Mouse (Mus musculus) kidney, embryonic 16.5 days (tissue): Measurements from ENCODE around the gene Golim4. TPM values are rescaled to one million over a fixed set of nuclear protein-coding genes. Genes with fewer than 3 reads are reported as not detected.
A peak's percentile ranks its signal among the peaks of the same experiment; 100 is the strongest.

Source experiments
- ATAC-seq: fragments of 200-750 bp; cut with Nextera tagmentation; 2 replicates; pipeline ENCODE4 v1.8.0; 2017; ENCODE audit warnings: moderate TSS enrichment; ENCODE audit not compliant: low FRiP score, low TSS enrichment
- H3K27ac ChIP-seq: fragments of 300-500 bp; sonication (generic); 2 replicates; pipeline ENCODE4 v1.5.1; 2014; ENCODE audit warnings: low read length
- H3K27me3 ChIP-seq: fragments of 300-500 bp; sonication (generic); 2 replicates; pipeline ENCODE4 v1.6.1; 2014; ENCODE audit warnings: low read length, control low read depth, mixed read lengths; ENCODE audit not compliant: insufficient read depth
- H3K36me3 ChIP-seq: fragments of 300-500 bp; sonication (generic); 2 replicates; pipeline ENCODE4 v1.6.1; 2014; ENCODE audit warnings: low read length, control low read depth, mixed read lengths; ENCODE audit not compliant: insufficient read depth
- H3K4me1 ChIP-seq: fragments of 300-500 bp; sonication (generic); 2 replicates; pipeline ENCODE4 v1.6.1; 2014; ENCODE audit warnings: low read length, control low read depth, mixed read lengths; ENCODE audit not compliant: insufficient read depth
- H3K4me2 ChIP-seq: fragments of 300-500 bp; sonication (generic); replicated peaks from 2 replicates; pipeline ENCODE4 v1.6.1; 2014; ENCODE audit warnings: low read depth, low read length
- H3K4me3 ChIP-seq: fragments of 300-500 bp; sonication (generic); 2 replicates; pipeline ENCODE4 v1.5.1; 2014; ENCODE audit warnings: mild to moderate bottlenecking, low read length
- H3K9ac ChIP-seq: fragments of 300-500 bp; sonication (generic); replicated peaks from 2 replicates; pipeline ENCODE4 v1.6.1; 2014; ENCODE audit warnings: low read length
- H3K9me3 ChIP-seq: fragments of 300-500 bp; sonication (generic); 2 replicates; pipeline ENCODE4 v1.6.1; 2016; ENCODE audit warnings: low read length, control low read depth
- WGBS: fragments of 180-500 bp; shearing (Covaris S2); extraction: QIAGEN DNeasy Blood & Tissue Kit; methylation state at CpG from one replicate; pipeline ENCODE4 v1.1.7; 2014; 5-methylcytosine and 5-hydroxymethylcytosine counted together
- polyA plus RNA-seq: library from polyadenylated mRNA; unstranded; fragments of >200 nt; fragmentation: Nextera tagmentation; extraction: Ambion mirVana; gene quantifications from 2 replicates; pipeline ENCODE4 v1.2.1, GENCODE M21; 2015

Golim4 gene
- polyA plus RNA-seq, 1 experiment from 2014 or later = 61.8 TPM

DNA sequence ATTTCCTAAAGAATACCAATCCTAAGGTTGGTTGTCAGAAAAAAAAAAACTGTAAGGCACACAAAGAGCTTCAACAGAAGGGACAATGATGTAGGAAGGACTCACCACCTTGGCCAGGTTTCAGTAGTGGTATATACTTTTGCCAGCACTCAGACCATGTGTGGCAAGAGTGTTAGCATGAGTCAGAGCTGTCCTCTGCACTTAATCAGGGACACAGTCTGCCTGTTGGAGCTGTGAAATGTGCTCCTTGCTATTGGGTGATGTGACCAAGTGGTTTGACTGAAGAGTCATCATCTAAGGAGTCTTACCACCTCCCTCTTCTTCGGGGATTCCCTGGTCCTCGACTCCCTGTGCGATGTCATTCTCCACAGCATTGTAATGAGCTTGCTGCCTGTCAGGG is 65.2 kb downstream of the Golim4 start:
- no peak for ATAC-seq
- H3K36me3 ChIP-seq = peaks cover 50% of the 10 kb centered on the region
- WGBS = 92% methylated on average over 3 of the region's 3 CpGs

DNA sequence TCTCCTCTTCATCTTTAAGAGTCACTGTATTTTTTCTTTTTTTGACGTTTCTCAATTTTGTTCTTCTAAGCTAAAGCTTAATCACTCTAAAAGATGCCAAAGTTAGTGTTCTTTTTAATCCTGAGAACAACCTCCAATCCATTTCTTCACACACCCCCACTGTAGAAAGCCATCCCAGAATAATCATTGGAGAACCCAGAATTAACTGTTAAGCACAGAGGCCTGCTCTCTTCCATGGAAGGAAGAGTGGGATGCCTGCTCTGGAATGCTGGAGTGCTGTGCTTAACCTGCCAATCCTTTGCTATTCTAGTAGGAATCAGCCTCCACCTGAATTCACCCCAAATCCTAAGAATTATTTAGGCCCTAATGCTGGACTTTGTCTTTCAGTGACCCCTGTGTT is 67.4 kb downstream of the Golim4 start:
- no peak overlapping the region for H3K4me2 ChIP-seq
- WGBS = 89% methylated on average over 1 of the region's 1 CpGs
- no peak overlapping the region for H3K27ac ChIP-seq
- ATAC-seq = no peak
- H3K36me3 ChIP-seq = peaks cover 58% of the 10 kb centered on the region
- no peaks in the 10 kb centered on the region for H3K9me3 ChIP-seq
- H3K9ac ChIP-seq = no peak overlapping the region
- no peak overlapping the region for H3K4me3 ChIP-seq
- no peaks in the 10 kb centered on the region for H3K4me1 ChIP-seq
- H3K27me3 ChIP-seq = no peaks in the 10 kb centered on the region

More for the DNA sequence above, 65.2 kb downstream of the Golim4 start:
- Histone ChIP-seq H3K9ac (no peak overlapping the region), H3K27ac (no peak overlapping the region), H3K4me1 (no peaks in the 10 kb centered on the region), H3K4me2 (no peak overlapping the region), H3K27me3 (no peaks in the 10 kb centered on the region), H3K4me3 (no peak overlapping the region), H3K9me3 (no peaks in the 10 kb centered on the region)

DNA sequence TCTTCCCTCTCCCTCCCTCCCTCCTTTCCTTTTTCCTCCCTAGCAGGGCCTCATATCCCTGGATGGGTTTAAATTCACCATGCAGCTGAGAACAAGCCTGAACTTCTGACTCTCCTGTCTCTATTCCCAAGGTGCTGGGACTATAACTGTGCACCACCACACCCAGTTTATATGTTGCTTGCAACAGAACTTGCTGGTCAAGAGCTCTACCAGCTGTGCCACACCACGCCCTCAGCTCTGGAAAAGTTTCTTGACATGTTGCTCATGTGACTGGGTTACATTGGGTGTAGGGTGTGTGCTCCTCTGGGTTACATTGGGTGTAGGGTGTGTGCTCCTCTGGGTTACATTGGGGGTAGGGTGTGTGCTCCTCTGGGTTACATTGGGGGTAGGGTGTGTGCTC is 75.2 kb downstream of the Golim4 start:
- no peak overlapping the region for H3K4me2 ChIP-seq
- 95% methylated on average over 1 of the region's 1 CpGs for WGBS
- peaks cover 43% of the 10 kb centered on the region for H3K36me3 ChIP-seq
- no peak overlapping the region for H3K9ac ChIP-seq
- H3K27ac ChIP-seq = no peak overlapping the region
- peaks cover 8% of the 10 kb centered on the region; the same call in 1 of the 2 replicates for H3K9me3 ChIP-seq
- H3K4me3 ChIP-seq = no peak overlapping the region
- ATAC-seq = no peak
- no peaks in the 10 kb centered on the region for H3K27me3 ChIP-seq
- no peaks in the 10 kb centered on the region for H3K4me1 ChIP-seq

DNA sequence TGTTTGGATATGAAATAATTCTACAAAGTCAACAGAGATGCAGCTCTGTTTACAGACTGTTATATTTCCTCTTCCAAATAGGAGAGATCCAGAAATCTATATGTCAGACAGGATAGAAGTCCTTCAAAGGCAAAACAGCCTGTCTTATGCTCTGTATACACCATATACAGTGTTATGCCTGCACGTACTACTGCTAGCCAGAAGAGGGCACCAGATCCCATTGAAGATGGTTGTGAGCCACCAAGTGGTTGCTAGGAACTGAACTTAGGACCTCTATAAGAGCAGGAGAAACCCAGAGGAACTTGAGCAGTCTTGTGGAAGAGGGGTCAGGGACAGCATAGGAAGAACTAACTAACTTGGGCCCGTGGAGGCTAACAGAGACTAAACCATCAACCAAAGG is 77.5 kb downstream of the Golim4 start:
- H3K4me3 ChIP-seq = no peak overlapping the region
- 97% methylated on average over 2 of the region's 2 CpGs for WGBS
- H3K27me3 ChIP-seq = no peaks in the 10 kb centered on the region
- peaks cover 38% of the 10 kb centered on the region for H3K36me3 ChIP-seq
- H3K4me1 ChIP-seq = no peaks in the 10 kb centered on the region
- no peak for ATAC-seq
- peaks cover 8% of the 10 kb centered on the region; the same call in 1 of the 2 replicates for H3K9me3 ChIP-seq
- no peak overlapping the region for H3K27ac ChIP-seq
- H3K4me2 ChIP-seq = no peak overlapping the region
- no peak overlapping the region for H3K9ac ChIP-seq

DNA sequence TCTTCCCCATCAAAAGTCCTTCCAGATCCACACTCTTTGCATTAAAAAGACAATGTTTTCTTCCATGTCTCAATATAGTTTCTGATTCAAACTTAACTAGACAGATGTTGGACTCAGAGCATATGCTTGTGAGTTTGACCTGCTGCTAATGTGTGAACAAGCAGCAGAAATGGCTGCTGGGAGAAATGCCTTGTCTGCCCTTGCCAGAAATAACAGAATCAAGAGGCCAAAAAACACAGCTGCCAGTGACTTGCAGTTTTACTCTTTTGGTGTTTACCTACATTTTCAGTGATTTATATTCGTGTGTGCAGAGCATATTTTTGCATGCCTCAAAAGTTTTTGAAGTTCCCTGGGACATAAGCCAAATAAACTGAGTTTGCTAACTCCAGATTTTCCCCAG is 87.9 kb downstream of the Golim4 start:
- WGBS = 45% methylated on average over 1 of the region's 1 CpGs
- no peak overlapping the region for H3K4me3 ChIP-seq
- H3K9me3 ChIP-seq = no peaks in the 10 kb centered on the region
- no peaks in the 10 kb centered on the region for H3K27me3 ChIP-seq
- H3K9ac ChIP-seq = no peak overlapping the region
- no peak overlapping the region for H3K27ac ChIP-seq
- H3K4me1 ChIP-seq = no peaks in the 10 kb centered on the region
- peak; percentile 42; the same call in 1 of the 2 replicates for ATAC-seq
- H3K36me3 ChIP-seq = 0 out of 2 replicates have a peak, but pooled peaks cover 3% of the 10 kb centered on the region
- H3K4me2 ChIP-seq = no peak overlapping the region

DNA sequence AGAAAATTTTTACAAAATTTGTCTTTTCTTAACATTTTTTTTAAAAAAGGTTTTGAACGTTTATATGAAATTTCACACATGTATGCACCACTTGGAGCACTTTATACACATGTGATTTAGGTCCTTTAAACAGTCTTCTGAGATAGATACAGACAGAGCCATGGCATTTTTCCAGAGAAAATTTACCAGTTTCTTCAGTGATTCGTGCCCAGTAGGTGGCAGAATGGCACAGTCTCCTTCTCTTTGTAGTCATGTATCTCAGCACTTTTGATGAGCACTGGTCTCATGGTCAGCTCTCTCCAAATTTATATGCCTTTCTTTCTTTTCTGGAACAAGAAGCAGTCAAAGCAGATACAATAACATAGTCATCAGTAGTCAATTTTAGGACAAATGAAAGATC is 92.5 kb downstream of the Golim4 start:
- H3K9ac ChIP-seq = no peak overlapping the region
- no peak for ATAC-seq
- WGBS = 30% methylated on average over 2 of the region's 2 CpGs
- H3K4me1 ChIP-seq = 0 out of 2 replicates have a peak, but pooled peaks cover 3% of the 10 kb centered on the region
- H3K4me3 ChIP-seq = no peak overlapping the region
- no peaks in the 10 kb centered on the region for H3K27me3 ChIP-seq
- no peaks in the 10 kb centered on the region for H3K9me3 ChIP-seq
- H3K4me2 ChIP-seq = no peak overlapping the region
- H3K27ac ChIP-seq = no peak overlapping the region
- no peaks in the 10 kb centered on the region for H3K36me3 ChIP-seq

DNA sequence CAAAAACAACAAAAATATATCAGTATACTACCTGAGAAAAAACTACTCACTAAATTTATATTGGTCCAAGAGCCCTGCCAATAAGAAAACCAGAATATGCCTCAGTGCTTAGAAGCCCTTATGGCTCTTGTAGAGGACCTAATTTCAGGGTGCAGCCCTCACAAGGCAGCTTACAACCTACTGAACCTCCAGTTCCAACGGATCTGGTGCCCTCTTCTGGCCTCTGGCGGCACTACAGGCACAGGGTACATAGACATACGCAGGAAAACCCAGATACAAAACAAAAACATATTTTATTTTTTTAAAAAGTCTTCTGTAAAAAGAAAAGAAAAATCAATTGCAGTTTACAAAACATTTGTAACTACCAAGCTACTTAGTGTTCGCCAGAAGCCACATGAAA is 95.1 kb downstream of the Golim4 start:
- H3K4me3 ChIP-seq = no peak overlapping the region
- no peak for ATAC-seq
- H3K9ac ChIP-seq = no peak overlapping the region
- H3K4me1 ChIP-seq = 0 out of 2 replicates have a peak, but pooled peaks cover 3% of the 10 kb centered on the region
- 37% methylated on average over 4 of the region's 4 CpGs for WGBS
- H3K27ac ChIP-seq = no peak overlapping the region
- H3K27me3 ChIP-seq = no peaks in the 10 kb centered on the region
- H3K4me2 ChIP-seq = no peak overlapping the region
- H3K36me3 ChIP-seq = no peaks in the 10 kb centered on the region
- H3K9me3 ChIP-seq = no peaks in the 10 kb centered on the region

DNA sequence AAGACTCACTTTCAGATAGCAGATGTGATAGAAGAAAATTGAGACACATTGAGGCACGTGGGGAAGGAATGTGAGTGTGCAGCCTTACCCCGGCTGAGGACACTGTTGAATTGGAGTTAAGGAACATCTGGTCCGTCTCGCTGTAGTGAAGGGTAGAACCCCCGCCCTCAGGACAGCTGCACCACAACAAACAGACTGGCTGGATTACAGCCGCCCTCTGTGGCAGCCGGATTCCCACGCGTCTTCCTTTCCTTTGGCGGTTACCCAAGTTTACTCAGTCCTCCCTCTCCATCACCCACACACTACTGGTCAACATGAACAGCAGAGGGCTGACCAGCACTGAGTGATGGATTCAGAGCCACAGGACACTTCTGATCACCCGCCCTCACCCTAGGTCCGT is 96.0 kb downstream of the Golim4 start:
- no peaks in the 10 kb centered on the region for H3K9me3 ChIP-seq
- no peak overlapping the region for H3K27ac ChIP-seq
- WGBS = 36% methylated on average over 12 of the region's 12 CpGs
- no peak overlapping the region for H3K4me2 ChIP-seq
- 0 out of 2 replicates have a peak, but pooled peaks cover 3% of the 10 kb centered on the region for H3K4me1 ChIP-seq
- no peaks in the 10 kb centered on the region for H3K27me3 ChIP-seq
- H3K9ac ChIP-seq = no peak overlapping the region
- H3K36me3 ChIP-seq = no peaks in the 10 kb centered on the region
- ATAC-seq = peak; percentile 97
- no peak overlapping the region for H3K4me3 ChIP-seq

DNA sequence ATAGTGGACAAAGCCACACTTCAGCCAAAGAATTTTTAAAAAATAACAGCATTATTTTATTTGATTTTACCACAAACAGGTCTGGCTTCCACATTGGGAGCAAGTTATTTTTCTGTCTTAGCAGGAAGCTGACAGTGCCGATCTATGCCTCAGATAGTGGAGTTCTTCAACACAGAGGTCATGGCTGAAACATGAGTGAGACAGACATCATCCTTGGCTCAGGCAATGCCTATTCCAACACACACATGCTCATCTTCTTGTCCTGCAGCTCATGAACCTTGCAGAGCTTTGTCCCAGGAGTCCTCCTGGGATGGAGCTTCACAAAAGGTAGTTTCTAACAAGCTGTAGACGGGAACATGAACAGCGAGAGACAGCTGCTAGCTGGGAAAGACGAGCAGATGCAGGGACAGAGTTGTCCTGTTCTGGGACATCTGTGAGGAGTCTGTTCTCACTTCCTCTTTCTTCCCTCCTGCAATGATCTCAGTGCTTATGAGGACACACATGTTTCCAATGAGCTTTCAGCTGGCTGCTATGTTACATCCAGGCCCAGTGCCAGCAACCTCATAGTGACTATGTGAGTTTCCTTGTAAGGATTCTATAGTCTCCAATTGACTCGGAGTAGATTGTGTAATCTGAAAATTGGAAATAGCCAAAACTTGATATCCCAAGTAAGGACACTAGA is 121.3 kb downstream of the Golim4 start:
- H3K4me1 ChIP-seq = no peaks in the 10 kb centered on the region
- no peaks in the 10 kb centered on the region for H3K9me3 ChIP-seq
- no peaks in the 10 kb centered on the region for H3K27me3 ChIP-seq
- 74% methylated on average over 5 of the region's 5 CpGs for WGBS
- no peak overlapping the region for H3K27ac ChIP-seq
- H3K36me3 ChIP-seq = no peaks in the 10 kb centered on the region
- ATAC-seq = no peak
- H3K9ac ChIP-seq = no peak overlapping the region
- H3K4me3 ChIP-seq = no peak overlapping the region
- H3K4me2 ChIP-seq = no peak overlapping the region

DNA sequence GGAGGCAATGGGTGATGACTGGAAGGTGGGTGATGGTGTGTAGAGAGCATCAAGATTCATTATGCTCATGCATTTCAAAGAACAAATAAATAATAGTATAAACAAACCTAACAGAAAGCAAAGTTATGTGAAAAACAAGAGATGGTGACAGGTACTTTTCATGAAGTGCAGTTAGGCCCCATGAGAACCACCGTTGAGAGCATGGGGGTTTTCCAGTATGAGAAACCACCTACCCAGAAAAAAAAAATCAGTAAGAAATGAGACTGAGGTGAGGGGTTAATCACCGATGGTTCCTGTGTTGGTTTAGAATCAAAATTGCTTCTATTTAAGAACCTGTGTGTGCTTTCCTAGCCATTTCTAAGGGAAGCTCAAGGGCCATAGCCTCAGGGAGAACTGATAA is 121.9 kb downstream of the Golim4 start:
- H3K27me3 ChIP-seq = no peaks in the 10 kb centered on the region
- no peak for ATAC-seq
- no peak overlapping the region for H3K27ac ChIP-seq

More for the DNA sequence above, 121.9 kb downstream of the Golim4 start:
- H3K36me3 ChIP-seq = no peaks in the 10 kb centered on the region
- H3K4me2 ChIP-seq = no peak overlapping the region
- 56% methylated on average over 2 of the region's 2 CpGs for WGBS
- H3K4me1 ChIP-seq = no peaks in the 10 kb centered on the region
- H3K9me3 ChIP-seq = no peaks in the 10 kb centered on the region
- H3K9ac ChIP-seq = no peak overlapping the region
- no peak overlapping the region for H3K4me3 ChIP-seq
